Mouse (Mus musculus) cerebellum, adult 9-10 months (tissue): ENCODE data around the gene Plekhm1.
A peak's percentile ranks its signal among the peaks of the same experiment; 100 is the strongest.
"Not testable (repeated sequence)": the region's sequence is repeated elsewhere in the genome, so short reads cannot be mapped to it uniquely, and the experiment has no call there.

Experiments used
- DNase-seq: peaks from one replicate; pipeline ENCODE4 v3.0.0; 2022

Plekhm1 gene

DNA sequence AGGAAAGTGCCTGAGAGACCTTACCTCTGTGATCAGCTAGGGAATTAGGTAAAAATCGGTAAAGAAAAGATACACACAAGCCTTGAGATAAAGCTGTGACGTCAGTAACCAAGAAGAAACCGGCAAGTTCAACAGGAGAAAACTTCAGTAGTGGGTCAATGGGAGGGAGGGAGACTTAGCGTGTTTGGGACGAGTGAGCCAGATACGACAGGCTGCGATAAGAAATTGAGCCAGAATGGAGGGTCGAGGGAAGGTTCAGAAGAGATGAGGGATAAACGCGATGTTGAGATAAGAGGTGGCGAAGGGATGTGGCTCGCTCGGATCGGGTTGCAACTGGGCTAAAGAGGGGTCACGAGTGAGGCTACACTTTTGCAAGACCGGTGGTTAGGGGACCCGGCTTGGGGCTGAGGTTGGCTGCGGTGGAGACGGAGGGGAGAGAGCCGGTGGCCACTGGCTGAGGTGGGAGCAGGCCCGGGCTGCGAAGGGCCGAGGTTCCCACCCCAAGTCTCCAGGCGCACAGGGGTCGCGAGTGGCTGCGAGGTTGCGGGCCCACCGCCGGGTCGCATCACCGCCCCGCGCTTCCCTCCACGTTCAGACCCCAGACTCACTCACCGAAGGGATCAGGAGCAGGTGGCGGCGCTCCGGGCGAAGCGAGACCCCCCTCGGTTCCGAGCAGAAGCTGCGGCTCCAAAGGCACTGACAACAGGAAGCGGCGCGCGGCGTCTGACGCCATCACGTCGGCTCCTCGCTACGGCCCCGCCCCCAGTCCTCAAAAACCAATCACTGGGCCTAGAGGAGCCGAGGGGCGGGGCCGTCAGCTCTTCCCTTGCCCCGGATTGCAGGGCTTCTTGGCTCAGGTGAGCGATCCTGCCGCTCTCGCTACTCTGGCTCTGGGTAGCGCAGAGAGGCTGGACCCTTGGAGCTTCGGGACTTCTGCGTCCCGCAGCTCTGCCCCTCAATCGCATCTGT lies at the start of gene Plekhm1:
Gene Plekhm1 (minus strand): TSS at position 707 of the 969 bp plus-strand sequence.
- DNase-seq, result peak; percentile 95

DNA sequence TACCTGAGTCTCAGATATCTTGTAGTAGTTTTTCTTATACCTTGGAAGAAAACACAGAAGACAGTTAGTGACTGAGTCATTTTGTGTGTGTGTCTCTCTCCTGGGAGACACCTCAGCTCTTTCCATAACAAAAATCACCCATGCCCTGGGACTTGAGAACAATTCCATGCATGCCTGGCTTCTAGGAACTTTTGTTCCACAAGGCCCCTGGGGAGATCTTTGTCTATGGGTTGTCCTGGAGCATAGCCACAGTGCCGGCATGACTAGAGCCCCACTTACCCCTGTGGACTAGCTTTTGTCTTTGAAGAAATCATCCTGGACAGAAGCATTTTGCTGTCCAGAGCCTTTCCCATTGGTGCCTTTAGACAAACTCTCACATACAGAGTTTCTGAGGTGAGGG lies 38.6 kb upstream of the Plekhm1 start:
- DNase-seq, result not testable (repeated sequence)

DNA sequence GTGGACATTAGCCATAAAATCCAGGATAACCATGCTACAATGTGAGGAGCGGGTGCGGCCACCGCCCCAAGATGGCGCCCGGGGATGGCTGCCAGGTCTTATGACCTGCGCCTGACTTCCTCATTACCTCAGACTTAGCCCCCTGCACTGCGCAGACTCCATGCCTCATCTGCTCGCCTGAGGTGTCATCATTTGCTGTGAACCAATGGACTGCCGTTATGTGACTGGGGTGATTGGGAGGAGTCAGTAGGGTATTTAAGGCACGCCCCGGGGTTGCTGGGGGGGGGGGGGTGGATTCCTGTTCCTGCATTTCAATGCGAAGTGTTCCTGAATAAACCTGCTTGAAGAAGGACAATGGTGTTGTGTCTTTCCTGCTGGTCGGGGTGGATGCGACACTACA lies 37.2 kb upstream of the Plekhm1 start:
- DNase-seq, result not testable (repeated sequence)

DNA sequence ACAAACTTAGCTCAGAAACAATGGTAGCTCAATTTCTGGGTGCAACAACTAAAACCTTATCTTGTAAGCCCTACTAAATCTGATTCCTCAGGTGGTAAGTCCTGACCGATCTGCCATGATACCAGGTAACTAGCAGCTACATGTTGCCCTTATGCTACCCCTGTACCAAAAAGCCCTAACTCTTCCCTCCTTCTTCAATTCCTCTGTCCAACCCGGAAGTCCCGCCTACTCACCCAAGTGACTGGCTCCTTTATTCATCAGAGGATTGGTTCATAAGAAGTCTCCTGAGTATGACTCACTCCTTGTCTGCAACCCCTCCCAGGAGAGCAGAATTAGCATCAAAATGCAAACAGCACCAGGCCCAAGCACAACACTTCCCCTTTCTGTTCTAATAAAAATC lies 31.2 kb upstream of the Plekhm1 start:
- no peak for DNase-seq

DNA sequence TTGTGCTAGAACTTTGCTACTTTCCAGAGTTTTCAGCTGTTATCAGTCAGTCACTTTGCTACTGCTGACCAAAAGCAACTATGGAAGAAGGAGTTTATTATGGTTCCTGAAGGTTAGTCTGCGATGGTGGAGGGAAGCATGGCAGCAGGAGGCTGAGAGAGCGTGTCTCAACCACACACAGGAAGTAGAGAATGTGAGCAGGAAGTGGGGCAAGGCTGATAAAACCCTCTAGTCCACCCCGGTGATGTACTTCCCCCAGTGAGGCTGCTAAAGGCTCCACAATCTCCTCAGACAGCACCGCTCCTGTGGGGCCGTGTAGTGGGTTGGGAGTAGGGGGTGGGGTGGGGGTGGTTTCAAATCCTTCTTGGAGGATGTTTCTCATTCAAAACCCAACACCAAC lies 23.8 kb upstream of the Plekhm1 start:
- no peak for DNase-seq

DNA sequence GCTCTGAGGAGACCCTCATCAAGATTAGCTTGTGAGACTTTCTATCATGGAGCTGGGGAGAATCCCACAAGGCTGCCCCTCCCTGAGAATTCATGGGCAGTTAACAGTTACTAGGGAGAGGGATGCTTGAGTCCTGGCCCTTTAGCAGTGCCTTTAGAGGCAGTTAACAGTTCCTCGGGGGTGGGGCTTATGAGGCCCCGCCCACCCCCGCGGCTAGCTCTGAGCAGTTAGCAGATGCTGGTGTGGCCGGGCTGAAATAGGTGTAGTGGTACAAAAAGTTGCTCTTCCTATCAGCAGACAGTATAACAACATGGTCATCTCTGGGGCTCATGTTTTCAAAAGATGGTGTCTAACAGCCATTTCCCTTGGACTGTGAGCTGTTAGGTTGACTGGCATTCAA lies 12.5 kb upstream of the Plekhm1 start:
- DNase-seq, result no peak

DNA sequence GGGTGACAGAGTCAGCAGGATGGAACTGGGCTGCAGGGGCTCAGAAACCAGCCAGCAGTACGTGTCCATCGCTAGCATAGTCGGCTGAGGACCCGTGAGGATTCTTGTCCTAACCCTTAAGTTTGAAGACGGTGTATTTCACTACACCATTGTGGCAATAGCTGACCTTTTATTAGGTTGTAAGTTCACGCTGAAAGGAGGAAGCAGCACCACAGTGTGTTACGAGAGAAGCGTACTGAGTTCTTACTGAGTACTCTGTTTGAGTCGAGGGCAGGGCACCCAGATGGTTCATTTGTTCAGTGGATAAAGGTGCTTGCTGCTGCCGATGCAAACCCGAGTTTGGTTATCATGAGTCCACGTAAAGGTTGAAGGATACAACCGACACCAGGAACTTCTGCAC lies 7.2 kb upstream of the Plekhm1 start:
- DNase-seq, result no peak

DNA sequence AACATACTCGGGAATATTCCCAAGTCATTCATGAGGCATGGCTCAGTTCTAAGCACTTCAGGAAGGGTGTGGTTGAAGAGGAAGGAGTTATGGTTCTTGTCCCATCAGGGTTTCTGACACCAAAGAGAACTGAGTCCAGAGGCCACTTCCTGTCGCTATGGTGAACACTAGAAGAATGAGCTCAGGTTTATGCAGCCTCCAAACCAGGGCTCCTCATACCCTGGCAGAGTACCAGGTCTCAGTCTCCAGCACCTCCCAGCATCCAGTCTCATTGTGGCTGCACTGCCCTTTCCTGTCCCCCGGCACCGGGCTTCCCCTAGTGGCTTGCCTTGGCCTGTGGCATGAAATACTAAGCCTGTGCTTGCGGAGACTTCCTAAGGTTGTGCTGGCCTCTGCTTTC lies 6.7 kb upstream of the Plekhm1 start:
- DNase-seq, result no peak

DNA sequence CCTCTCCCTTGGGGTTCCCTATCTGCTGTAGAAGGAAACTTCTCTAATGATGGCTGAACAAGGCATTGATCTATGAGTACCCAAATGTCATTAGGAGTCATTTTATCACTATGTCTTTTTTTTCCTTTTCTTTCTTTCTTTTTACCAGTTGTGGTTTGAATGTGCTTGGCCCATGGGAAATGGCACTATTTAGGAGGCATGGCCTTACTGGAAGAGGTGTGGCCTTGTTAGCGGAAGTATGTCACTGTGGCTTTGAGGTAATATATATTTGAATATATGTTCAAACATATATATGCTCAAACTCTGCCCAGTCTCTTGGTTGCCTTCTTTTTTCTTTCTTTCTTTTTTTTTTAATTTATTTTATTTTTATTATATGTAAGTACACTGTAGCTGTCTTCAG lies 1.0 kb upstream of the Plekhm1 start:
- DNase-seq, result no peak

DNA sequence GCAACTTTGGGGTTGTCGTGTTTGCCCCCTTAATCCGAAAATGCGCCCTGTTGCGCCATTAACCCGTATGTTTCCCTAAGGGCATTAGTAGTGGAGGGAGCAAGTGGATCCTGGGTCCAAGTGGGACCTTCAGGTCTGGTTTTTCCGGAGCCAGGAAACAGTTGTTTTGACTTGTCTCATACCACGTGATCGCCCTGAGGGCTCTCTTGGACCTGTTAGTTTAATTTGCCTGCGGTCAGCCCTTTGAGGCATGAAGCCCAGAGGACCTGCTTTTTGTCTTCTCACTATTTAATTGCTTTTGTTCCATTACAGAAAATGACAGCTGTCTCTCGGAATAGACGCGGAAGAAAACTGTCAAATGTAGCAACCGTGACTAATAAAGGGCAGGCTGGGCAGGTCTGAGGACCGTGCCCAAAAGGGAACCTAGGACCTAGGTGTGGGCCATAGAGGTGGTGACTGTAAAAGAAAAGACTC lies 500 bp upstream of the Plekhm1 start:
- no peak for DNase-seq

DNA sequence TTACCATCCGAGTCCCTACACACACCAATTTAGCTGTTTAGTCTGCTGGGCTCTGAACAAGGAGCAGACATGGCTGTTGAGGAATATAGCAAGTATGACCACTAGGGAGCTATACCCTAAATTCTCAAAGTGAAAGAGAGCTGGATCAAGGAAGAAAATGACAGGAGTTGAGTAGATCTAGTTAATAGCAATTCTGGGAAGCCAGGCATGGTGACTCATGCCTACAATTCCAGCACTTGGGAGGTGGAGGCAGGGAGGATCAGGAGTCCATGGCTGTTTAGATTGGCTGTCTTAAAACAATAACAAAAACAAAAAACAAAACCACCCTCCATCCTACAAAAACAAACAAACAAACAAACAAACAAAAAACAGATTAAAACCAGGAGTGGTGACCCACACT lies 1.2 kb downstream of the Plekhm1 start:
- no peak for DNase-seq

DNA sequence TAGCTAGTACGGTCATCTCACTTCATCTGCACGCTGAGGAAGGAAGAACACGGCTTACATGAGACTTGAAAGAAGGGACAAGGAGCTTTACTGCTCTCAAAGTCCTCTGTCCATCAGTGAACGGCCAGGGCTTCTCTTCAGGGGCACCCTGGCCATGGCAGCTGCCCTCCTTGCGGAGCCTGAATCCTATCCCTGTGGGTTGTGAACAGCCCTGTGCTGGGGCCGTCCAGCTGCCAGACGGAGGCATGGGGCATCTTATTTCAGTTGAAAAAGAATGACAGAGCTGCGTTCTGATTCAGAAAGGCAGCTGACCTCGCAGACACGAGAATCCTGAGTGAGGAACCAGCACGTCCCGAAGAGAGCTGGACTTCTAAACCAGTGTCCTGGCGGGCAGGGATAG lies 3.6 kb downstream of the Plekhm1 start:
- no peak for DNase-seq

DNA sequence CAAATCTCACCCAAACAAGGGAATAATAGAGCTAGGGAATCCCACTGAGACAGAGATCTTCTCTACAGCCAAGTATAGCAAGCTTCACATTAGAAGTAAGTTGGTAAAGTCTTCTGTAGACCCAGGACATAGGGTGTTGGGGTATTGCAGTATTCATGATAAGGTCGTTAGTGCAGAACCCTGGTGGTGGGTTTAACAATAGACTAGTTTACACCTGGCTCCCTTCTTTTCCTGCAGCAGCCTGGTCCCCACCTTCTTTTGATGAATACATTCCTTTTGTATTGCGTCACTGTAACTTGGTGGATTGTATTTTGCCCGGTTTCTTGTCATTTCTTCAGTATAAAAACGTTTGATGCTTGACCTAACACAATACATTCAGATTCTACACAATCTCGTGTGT lies 5.4 kb downstream of the Plekhm1 start:
- not testable (repeated sequence) for DNase-seq

DNA sequence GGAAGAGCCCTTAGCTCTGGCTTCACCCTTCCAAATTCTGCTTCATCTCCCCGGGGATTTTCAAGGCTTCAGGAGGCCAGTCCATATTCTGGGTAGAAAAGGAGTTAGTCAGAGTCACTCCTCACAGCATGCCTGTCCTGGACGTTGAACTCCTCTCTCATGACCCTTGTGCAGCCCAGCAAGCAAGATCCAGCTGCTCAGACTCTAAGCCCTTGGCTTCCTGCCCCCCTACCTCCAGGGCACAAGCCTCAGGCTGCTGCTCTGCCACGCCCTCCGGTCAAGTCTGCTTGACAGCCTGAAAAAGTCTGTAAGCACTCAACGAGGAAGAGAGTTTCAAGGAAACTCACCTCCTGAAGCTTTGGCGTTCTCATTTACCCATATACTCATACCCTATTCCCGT lies 5.9 kb downstream of the Plekhm1 start:
- no peak for DNase-seq

DNA sequence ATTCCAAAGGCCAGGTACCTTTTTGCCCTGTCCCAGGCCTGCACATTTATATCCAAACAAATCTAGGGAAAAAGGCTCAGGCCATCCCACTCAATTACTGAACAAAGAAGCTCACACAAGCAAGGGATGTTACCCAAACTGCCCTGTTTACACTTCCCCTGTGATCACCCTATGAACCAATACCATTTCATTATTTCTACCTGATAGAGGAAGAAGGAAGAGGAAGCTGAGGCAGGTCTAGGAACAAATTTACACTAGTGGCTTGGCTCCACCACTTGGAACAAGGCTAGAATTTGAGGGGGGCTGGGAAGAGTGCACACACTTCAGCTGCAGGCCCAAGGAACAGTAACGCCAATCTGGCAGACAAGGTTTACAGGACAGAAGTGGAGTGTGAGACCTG lies 6.7 kb downstream of the Plekhm1 start:
- no peak for DNase-seq

DNA sequence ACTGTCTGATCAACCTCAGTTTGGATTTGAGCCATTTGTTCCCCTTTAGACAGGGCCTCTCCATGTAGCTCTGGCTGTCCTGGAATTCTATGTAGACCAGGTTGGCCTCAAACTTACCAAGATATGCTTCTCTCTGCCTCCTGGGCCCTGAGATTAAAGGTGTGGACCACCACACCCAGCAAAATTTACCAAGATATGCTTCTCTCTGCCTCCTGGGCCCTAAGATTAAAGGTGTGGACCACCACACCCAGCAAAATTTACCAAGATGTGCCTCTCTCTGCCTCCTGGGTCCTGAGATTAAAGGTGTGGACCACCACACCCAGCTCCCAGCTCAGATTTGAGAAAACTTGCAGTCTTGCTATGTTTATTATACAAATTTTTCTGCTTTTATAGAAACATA lies 7.9 kb downstream of the Plekhm1 start:
- DNase-seq, result no peak

DNA sequence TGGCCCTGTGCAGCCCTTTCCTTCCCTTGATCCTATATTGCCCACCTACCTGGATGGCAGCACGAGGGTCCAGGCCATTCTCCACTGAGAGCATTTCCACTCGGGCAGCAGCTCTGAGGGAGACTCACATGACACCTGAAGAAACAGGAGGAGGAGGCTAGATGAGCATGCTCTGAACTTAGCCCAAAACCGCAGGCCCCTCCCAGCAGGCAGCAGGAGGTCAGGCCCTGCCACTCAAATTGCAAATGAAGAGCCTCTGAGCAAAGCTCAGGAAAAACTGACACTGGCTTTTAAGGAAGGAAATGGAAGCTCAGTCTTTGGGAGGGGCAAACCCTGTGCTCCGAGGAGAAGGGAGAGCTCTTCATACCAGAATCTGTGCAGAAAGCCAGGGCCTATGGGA lies 8.7 kb downstream of the Plekhm1 start:
- no peak for DNase-seq

DNA sequence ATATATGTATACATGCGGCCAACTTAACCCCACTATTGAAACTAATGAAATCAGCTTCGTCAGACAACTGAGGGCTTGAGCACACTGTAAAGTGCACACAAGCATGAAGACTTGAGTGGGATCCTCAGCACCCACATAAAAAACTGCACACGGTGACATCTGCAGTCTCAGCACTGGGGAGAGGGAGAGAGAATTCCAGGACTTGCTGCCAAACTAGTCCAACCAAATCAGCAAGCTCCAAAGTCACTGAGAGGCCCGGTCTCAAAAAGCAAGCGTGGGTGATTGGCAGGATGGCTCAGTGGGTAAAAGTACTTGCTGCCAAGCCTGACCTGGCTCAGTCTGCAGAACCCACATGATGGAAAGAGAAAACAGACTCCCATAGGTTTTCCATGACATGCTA lies 9.7 kb downstream of the Plekhm1 start:
- DNase-seq, result no peak

DNA sequence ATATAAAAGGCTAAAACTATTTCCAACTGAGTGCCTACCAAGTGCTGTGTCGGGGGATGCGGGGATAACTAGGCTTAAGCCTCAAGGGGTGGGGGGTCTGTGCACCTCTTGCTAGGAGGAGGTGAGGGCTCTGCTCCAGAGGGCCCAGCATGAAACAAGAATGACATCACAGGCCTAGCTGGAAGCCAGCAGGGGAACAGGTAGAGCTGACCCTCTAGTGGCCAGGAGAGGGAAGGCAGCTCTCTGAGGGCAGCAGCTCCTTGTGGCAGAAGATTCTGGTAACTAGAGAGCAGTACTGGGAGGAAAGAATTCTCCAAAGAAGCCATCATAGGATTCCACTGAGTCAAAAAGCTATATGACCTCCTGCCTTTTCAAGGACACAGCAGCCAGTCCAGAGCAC lies 10.3 kb downstream of the Plekhm1 start:
- peak; percentile 41 for DNase-seq

DNA sequence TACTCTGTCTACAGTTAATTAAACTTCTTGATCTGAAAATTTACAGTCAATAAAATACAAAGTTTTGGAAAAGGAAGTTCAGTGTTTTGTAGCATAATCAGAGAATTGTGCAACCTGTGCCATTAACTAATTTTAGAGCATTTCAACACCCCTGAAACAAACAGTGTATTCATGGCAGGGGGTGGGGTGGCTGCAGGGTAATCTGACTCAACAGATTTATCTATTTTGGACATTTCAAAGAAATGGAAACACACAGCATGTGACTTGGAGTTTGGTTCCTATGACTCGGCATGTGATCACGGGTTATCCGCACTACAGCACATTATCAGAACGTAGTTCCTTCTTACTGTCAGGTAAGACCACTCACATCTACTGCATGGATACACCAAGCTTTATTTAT lies 12.5 kb downstream of the Plekhm1 start:
- DNase-seq, result no peak

DNA sequence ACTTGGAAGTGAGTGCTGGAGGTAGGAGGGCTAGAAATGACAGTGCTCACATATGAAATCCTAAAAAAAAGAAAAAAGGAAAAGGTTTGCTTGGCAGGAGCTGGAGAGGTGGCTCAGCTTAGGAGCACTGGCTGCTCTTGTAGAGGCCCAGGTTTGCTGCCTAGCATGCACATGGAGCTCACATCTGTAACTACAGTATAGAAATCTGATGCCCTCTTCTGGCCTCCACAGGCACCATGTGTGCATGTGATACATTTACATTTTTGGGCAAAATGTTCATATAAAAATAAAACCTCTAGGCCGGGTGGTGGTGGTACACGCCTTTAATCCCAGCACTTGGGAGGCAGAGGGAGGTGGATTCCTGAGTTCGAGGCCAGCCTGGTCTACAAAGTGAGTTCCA lies 13.4 kb downstream of the Plekhm1 start:
- DNase-seq, result no peak

DNA sequence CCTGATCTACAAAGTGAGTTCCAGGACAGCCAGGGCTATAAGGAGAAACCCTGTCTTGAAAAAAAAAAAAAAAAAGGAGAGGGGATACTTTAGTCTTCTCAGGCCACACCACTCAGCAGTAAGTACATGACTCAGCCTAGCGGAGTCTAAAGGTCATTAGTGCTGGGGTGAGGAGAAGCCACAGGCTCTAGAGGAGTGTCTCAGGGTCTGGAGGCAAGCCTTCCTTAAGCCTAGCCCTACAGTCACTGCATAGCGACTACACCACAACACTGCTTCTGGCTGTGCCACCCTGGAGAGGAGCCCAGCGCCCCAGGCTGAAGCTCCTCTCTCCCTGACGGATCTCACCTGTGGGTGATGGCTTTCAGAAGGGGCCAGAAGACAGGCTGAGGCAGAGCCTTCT lies 15.8 kb downstream of the Plekhm1 start:
- no peak for DNase-seq

DNA sequence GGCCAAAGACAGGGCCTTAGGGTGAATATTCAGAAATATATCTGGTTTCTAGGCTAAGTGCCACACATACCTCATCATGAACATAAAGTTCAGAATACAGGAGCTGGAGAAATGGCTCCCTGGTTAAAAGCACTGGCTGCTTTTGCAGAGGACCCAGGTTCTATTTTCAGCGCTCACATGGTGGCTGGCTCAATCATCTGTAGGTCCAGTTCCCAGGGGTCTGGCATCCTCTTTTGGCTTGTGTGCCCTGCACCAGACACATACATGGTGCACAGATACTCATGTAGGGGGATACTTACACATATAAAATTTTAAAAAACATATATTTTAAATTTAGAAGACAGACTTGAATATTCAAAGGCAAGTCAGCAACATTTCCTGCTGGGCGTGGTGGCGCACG lies 16.3 kb downstream of the Plekhm1 start:
- no peak for DNase-seq

DNA sequence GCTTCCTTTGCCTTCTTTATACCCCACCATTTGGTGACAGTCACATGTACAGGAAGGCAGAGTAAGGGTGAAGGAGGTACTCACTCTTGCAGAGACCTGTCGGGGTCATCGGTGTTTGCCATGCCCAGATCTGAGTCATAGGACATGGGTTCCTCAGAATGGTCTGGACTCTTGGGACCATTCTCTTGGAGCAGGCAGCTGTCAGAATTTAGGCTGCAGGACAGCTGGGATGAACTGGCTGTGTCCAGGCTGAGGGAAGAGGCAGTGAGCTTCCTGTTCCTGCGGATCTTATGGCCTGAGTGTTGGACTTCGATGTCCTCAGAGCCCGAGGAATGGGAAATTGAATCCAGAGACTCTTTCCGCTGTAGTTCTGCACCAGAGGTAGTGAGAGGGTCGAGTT lies 17.9 kb downstream of the Plekhm1 start:
- DNase-seq, result no peak

DNA sequence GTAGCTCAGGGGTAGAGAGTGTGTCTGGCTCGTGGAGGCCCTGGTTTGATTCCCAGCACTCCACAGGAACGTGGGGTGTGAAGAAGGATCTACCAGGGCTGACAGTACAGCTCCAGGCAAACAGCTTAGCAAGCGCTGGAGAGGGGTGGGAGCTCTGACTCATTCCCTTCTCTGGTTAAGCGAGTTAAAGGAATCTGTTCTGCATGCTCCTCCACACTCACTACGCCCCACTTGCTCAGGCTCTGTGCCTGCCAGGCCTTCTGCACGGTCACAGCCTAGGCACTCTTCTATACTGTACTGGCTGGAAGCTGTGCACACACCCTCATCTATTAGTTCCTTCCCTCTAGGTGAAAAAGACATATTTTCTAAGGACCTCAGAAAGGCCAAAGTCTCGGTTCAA lies 18.5 kb downstream of the Plekhm1 start:
- no peak for DNase-seq
